Mouse (Mus musculus) left cerebral cortex, postnatal 10 days (tissue): ENCODE measurements around the gene Dhdds. TPM values are rescaled to one million over a fixed set of nuclear protein-coding genes. Genes with fewer than 3 reads are reported as not detected.

ENCODE experiments used
- DNase-seq, 2 experiments: peaks; one replicate each; pipeline ENCODE4 v3.0.0; 2021 to 2022; ENCODE audit warnings: low spot score in 2 of 2, mixed read lengths in 1 of 2; ENCODE audit errors: extremely low spot score in 1 of 2
- intact Hi-C: fragments of 180-260 bp; cut with DNase I; formaldehyde crosslinking; loops from one replicate; pipeline ENCODE4 v1.15.1; 2025
- total RNA-seq, 2 experiments: library from RNA; stranded (reverse); gene quantifications; 2 replicates each; pipeline ENCODE4 v1.2.3; 2021

Dhdds gene
- 10 to 100 TPM; 57.1 to 61.4 TPM for total RNA-seq

GRCm38 (mm10) chr4:134000466-134001438 is at the start of gene Dhdds:
Dhdds (minus strand) TSS chr4:134000918.
- peak; percentile 93 to 97 for DNase-seq
- intact Hi-C loops, result no loop called here

GRCm38 (mm10) chr4:134047648-134048047 is 46.9 kb upstream of the Dhdds start:
- intact Hi-C loops, result no loop called here
- DNase-seq, result no peak

GRCm38 (mm10) chr4:134043041-134043440 is 42.3 kb upstream of the Dhdds start:
- intact Hi-C loops, result no loop called here
- no peak for DNase-seq

GRCm38 (mm10) chr4:134041317-134042123 is 40.8 kb upstream of the Dhdds start:
- no peak for DNase-seq
- intact Hi-C loops, result no loop called here

DNA sequence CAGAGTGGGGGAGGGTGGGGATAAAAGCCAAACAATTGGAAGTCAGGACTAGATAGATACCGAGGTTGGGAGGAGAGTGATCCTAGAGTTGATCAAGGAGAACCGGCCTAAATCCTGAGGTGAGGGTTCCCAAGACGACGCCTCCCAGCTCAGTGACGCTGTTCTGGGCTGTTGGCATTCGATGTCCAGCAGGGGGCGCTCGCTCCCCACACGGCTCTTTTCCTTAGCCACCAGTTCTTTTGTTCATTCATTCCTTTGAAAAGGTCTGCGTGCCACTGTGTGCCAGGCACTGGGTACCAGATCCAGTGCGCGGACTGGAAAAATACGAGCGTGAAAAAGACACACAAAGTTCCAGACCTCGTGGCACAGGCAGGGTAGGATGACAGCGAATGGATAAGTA is 35.2 kb upstream of the Dhdds start:
- intact Hi-C loops, result loop anchor here (5.0 kb wide), 1 partner anchor 41 kb away; no protein-coding TSS in a partner anchor
- peak; percentile 74 to 79 for DNase-seq

GRCm38 (mm10) chr4:134025802-134026201 is 25.1 kb upstream of the Dhdds start:
- DNase-seq, result no peak
- intact Hi-C loops, result no loop called here

GRCm38 (mm10) chr4:134020621-134021020 is 19.9 kb upstream of the Dhdds start:
- intact Hi-C loops, result no loop called here
- DNase-seq, result peak in 1 of 2 experiments; percentile 50

- intact Hi-C loops, result no loop called here
- DNase-seq, result no peak
Observed at GRCm38 (mm10) chr4:134019641-134020351, 19.1 kb upstream of the Dhdds start.

- intact Hi-C loops, result no loop called here
- no peak for DNase-seq
Observed at GRCm38 (mm10) chr4:134019210-134019609, 18.5 kb upstream of the Dhdds start.

DNA sequence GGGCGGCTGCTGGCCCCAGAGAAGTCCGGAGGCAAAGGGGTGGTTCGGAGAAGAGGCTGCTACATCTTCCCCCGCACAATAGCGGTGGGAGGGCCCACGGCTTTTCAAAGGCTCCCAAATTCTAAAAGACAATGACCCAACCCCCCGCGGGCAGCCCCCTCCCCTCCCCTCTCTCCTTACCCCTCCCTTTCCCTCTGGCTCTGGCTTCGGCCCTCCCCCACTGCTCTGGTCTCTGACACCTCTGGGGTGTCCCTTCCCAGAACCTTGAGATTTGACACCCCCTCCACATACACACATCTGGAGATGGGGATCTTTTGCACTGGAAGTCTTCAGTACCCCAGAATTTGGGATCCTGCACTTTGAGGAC is 18.0 kb upstream of the Dhdds start, which contains the start of gene Lin28a:
Gene Lin28a (minus strand): TSS at position 63 of the 367 bp plus-strand sequence.
- no peak for DNase-seq
- intact Hi-C loops, result no loop called here

GRCm38 (mm10) chr4:134018038-134018778 is 17.5 kb upstream of the Dhdds start:
- intact Hi-C loops, result no loop called here
- no peak for DNase-seq

DNA sequence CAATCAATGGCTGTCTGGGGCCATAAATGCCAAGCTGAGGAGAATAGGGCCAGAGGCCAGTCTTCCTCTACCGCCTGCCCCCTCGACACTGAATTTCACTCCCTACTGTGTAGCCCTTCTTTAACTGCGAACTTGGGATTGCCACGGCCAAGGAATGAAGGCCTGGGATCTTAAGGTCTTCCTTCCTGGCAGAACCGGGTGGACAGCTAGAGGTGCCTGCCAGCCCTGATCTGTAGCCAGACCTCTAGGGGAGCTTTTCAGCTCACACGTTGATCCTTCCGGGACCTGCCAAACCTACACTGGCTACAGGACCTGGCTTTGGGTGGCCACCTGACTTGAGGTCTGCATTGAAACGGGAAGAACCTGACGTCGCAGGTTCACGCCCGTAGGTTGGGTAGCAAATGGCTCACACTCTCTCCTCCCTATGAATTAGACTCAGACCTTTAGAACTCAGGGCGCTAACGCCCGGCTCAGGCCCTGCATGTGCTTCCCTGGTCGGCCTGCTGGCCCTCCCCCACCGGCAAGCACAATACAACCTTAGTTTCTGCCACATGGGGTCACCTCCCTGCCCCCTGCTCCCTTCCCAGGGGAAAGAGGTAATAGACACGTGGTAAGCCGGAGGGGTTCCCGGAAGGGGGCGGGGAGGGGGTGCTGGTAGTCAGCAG is 16.6 kb upstream of the Dhdds start:
- intact Hi-C loops, result no loop called here
- DNase-seq, result no peak

DNA sequence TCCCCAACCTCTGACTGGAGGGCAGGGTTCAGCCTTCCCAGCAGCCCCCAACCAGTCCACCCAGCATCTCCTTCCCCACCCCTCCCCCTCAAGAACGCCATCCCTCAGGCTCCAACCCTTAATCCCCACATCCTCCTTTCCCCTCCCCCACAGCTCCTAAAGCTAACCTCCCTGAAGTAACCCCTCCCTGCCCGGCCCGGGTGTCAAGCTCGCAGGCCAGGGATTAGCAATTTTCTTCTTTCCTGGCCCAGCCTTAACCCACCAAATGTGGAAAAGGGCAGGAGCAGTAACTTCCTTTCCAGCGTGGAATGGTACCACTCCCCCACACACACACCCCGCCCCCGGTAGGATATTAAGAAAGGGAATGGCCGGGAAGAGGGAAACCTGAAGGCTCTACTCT is 16.0 kb upstream of the Dhdds start:
- intact Hi-C loops, result no loop called here
- DNase-seq, result no peak

DNA sequence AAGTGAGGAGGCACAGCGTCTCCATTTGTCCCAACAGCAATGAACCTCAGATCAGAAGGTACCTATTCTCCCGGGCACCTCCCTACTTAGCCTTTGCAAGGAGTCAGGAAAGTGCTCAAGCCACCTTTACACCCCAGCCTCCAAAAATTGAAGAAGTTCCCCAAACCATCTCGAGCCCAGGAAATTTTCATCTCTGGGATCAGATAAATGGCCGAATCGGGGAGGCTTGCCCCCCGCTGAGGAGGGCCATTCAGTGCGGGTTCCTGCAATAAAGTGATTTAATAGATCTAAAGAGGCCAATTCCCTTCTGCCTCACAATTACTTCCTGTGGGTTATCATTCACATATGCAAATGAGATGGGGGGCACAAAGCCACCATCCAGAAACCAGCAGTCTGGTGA is 15.5 kb upstream of the Dhdds start:
- intact Hi-C loops, result no loop called here
- DNase-seq, result no peak

- no peak for DNase-seq
- intact Hi-C loops, result no loop called here
Observed at GRCm38 (mm10) chr4:134012858-134013528, 12.3 kb upstream of the Dhdds start.

GRCm38 (mm10) chr4:134011450-134012414 is 11.0 kb upstream of the Dhdds start:
- intact Hi-C loops, result no loop called here
- no peak for DNase-seq
